Mouse (Mus musculus) midbrain, embryonic 10.5 days (tissue): ENCODE data around the gene Zfp811. TPM values are rescaled to one million over a fixed set of nuclear protein-coding genes. Genes with fewer than 3 reads are reported as not detected.

Experiments used
- polyA plus RNA-seq: library from polyadenylated mRNA; unstranded; fragments of >200 nt; fragmentation: Nextera tagmentation; extraction: Ambion mirVana; gene quantifications from 2 replicates; pipeline ENCODE4 v1.2.1, GENCODE M21; 2016

Gene Zfp811
- polyA plus RNA-seq, 1 experiment from 2014 or later, result 30.1 TPM

Other genes starting within 250 kb of the Zfp811 start
- gene Cyp4f37, start 188.6 kb downstream of the Zfp811 start, polyA plus RNA-seq, result 0.42 TPM in 1 of 2 replicates, not detected in the other
- gene Cyp4f40, start 151.0 kb downstream of the Zfp811 start, polyA plus RNA-seq, result not detected in 2 replicates
- 1.8 and 1.9 TPM in 2 replicates for gene Cyp4f15, start 124.3 kb downstream of the Zfp811 start, polyA plus RNA-seq
- 49.4 and 52.8 TPM in 2 replicates for gene Zfp871, start 21.6 kb downstream of the Zfp811 start, polyA plus RNA-seq
- 12.1 and 12.8 TPM in 2 replicates for gene Zfp799, start 20.3 kb upstream of the Zfp811 start, polyA plus RNA-seq
- gene Zfp870, start 81.7 kb upstream of the Zfp811 start, polyA plus RNA-seq, result 7.9 and 8.9 TPM in 2 replicates
- not detected in 2 replicates for gene Cyp4f14, start 107.4 kb upstream of the Zfp811 start, polyA plus RNA-seq
- 1.6 and 2.9 TPM in 2 replicates for gene Cyp4f13, start 137.5 kb upstream of the Zfp811 start, polyA plus RNA-seq
- gene Zfp472, start 155.9 kb upstream of the Zfp811 start, polyA plus RNA-seq, result 11.5 and 13.2 TPM in 2 replicates
- 15.3 and 16.9 TPM in 2 replicates for gene Zfp952, start 183.2 kb upstream of the Zfp811 start, polyA plus RNA-seq
- gene Zfp763, start 223.5 kb upstream of the Zfp811 start, polyA plus RNA-seq, result 16.8 and 18.5 TPM in 2 replicates